Mouse (Mus musculus) ES-E14 (cell line): ENCODE results near the gene Med20. TPM values are rescaled to one million over a fixed set of nuclear protein-coding genes. Genes with fewer than 3 reads are reported as not detected.

Source experiments
- DNase-seq: peaks from one replicate; pipeline ENCODE4 v3.0.0-alpha.2; 2013; ENCODE audit warnings: low read depth, low spot score
- H3K27ac ChIP-seq: 2 replicates; pipeline ENCODE4 v1.5.1; 2012; ENCODE audit warnings: low read depth, mild to moderate bottlenecking, low read length, moderate library complexity, mixed read lengths; ENCODE audit not compliant: poor library complexity, insufficient read depth, severe bottlenecking
- H3K36me3 ChIP-seq: 2 replicates; pipeline ENCODE4 v1.6.1; 2012; ENCODE audit warnings: mild to moderate bottlenecking, low read length, moderate library complexity, mixed read lengths; ENCODE audit not compliant: control insufficient read depth, poor library complexity, insufficient read depth, severe bottlenecking
- H3K4me1 ChIP-seq, 2 experiments: fragments of 150-350 bp in 1 of 2; sonication (generic) in 1 of 2; 2 replicates each; pipeline ENCODE4 v1.6.1; 2012; ENCODE audit warnings: low read length in 2 of 2, mild to moderate bottlenecking in 1 of 2, mixed read lengths in 1 of 2; ENCODE audit not compliant: control insufficient read depth in 2 of 2, insufficient read depth in 2 of 2, poor library complexity in 1 of 2
- H3K4me3 ChIP-seq, 2 experiments: fragments of 150-350 bp in 1 of 2; sonication (generic) in 1 of 2; 2 replicates each; pipeline ENCODE4 v1.5.1; 2012; ENCODE audit warnings: low read length in 2 of 2, low read depth in 1 of 2, mild to moderate bottlenecking in 1 of 2, mixed read lengths in 1 of 2; ENCODE audit not compliant: insufficient read depth in 1 of 2, poor library complexity in 1 of 2, severe bottlenecking in 1 of 2
- H3K9ac ChIP-seq: 2 replicates; pipeline ENCODE4 v1.6.1; 2012; ENCODE audit warnings: low read depth, mild to moderate bottlenecking, low read length, mixed read lengths; ENCODE audit not compliant: poor library complexity, insufficient read depth, severe bottlenecking
- H3K9me3 ChIP-seq: fragments of 150-350 bp; sonication (generic); 2 replicates; pipeline ENCODE4 v1.6.1; 2012; ENCODE audit warnings: low read depth, mild to moderate bottlenecking, low read length; ENCODE audit not compliant: control insufficient read depth, insufficient read depth
- CHD2 ChIP-seq: IDR thresholded peaks from 2 replicates; pipeline ENCODE4 v1.6.1; 2014; ENCODE audit warnings: mild to moderate bottlenecking, low read depth, low read length, inconsistent platforms
- HCFC1 ChIP-seq: IDR thresholded peaks from 2 replicates; pipeline ENCODE4 v1.6.1; 2012; ENCODE audit warnings: low read length, inconsistent platforms, borderline replicate concordance; ENCODE audit not compliant: insufficient read depth
- MAFK ChIP-seq: IDR thresholded peaks from 2 replicates; pipeline ENCODE4 v1.6.1; 2014; ENCODE audit warnings: mild to moderate bottlenecking, low read depth, low read length, inconsistent platforms; ENCODE audit not compliant: insufficient read depth
- ZC3H11A ChIP-seq: IDR thresholded peaks from 2 replicates; pipeline ENCODE4 v1.6.1; 2012; ENCODE audit warnings: low read depth, mild to moderate bottlenecking, inconsistent platforms, low read length, borderline replicate concordance
- ZNF384 ChIP-seq: IDR thresholded peaks from 2 replicates; pipeline ENCODE4 v1.6.1; 2012; ENCODE audit warnings: low read depth, low read length, inconsistent platforms
- in situ Hi-C, 2 experiments: fragments of 600-800 bp; cut with MboI; formaldehyde crosslinking; loops; one replicate each; pipeline ENCODE4 v1.15.1; 2025; ENCODE audit warnings: low sequenced_read_pairs in 2 of 2, inconsistent platforms in 1 of 2; ENCODE audit not compliant: unreplicated experiment in 2 of 2
- total RNA-seq: library from RNA; depleted of rRNA; stranded (reverse); fragments of 300-350 nt; gene quantifications from 2 replicates; pipeline ENCODE4 v1.2.3, GENCODE M21; 2012

Med20 gene
- total RNA-seq, 1 experiment, result 43.4 TPM

DNA sequence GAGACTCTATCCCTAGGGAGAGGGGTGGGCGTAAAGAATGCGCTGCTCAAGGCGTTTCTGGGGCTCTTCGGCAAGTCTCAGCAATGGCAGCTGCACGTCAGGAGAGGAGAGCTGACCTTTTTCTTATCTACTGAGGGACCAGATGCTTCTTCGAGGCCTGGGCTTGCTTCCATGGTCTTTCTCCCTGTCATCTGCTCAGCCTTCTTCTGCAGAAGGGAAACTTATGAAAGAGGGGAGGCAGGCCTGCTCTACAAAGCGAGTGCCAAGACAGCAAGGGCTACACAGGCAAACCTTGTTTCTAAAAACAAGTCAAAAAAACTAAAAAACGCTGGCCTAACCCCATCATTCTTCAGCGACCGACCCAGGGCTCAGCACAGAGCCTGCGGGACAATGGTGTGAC lies 36.6 kb upstream of the Med20 start:
- H3K9ac ChIP-seq, result no peak overlapping the region; the same call in 1 of the 2 replicates
- no peak overlapping the region for H3K4me3 ChIP-seq
- no peaks in the 10 kb centered on the region for H3K36me3 ChIP-seq
- peaks cover 7 to 18% of the 10 kb centered on the region in 2 experiments for H3K4me1 ChIP-seq
- H3K27ac ChIP-seq, result no peak overlapping the region
- TF ChIP-seq MAFK (no peak), ZNF384 (no peak)
- no peaks in the 10 kb centered on the region for H3K9me3 ChIP-seq
- in situ Hi-C loops, result no loop called here
- DNase-seq, result no peak

GRCm38 (mm10) chr17:47578655-47579054 lies 32.7 kb upstream of the Med20 start:
- no peaks in the 10 kb centered on the region for H3K36me3 ChIP-seq
- H3K27ac ChIP-seq, result no peak overlapping the region
- H3K4me3 ChIP-seq, result no peak overlapping the region
- no peak for TF ChIP-seq ZNF384
- TF ChIP-seq CHD2, result no peak
- TF ChIP-seq ZC3H11A, result no peak
- TF ChIP-seq MAFK, result no peak
- H3K9ac ChIP-seq, result no peak overlapping the region
- peaks cover 2 to 7% of the 10 kb centered on the region in 2 experiments; a peak in 2 of 4 replicates for H3K4me1 ChIP-seq
- no peak for DNase-seq
- in situ Hi-C loops, result no loop called here
- H3K9me3 ChIP-seq, result no peaks in the 10 kb centered on the region

GRCm38 (mm10) chr17:47580962-47581361 lies 30.4 kb upstream of the Med20 start:
- no peak for DNase-seq
- Histone ChIP-seq H3K4me3 (no peak overlapping the region), H3K4me1 (no peaks in the 10 kb centered on the region), H3K9me3 (no peaks in the 10 kb centered on the region), H3K9ac (no peak overlapping the region), H3K27ac (no peak overlapping the region), H3K36me3 (no peaks in the 10 kb centered on the region)
- in situ Hi-C loops, result no loop called here
- TF ChIP-seq HCFC1 (no peak), ZC3H11A (no peak), ZNF384 (no peak), CHD2 (no peak), MAFK (no peak)

GRCm38 (mm10) chr17:47588517-47588916 lies 22.9 kb upstream of the Med20 start:
- H3K9ac ChIP-seq, result no peak overlapping the region
- H3K4me3 ChIP-seq, result no peak overlapping the region
- H3K36me3 ChIP-seq, result no peaks in the 10 kb centered on the region
- in situ Hi-C loops, result no loop called here
- H3K27ac ChIP-seq, result no peak overlapping the region
- H3K4me1 ChIP-seq, result peaks cover 5 to 12% of the 10 kb centered on the region in 2 experiments; a peak in 3 of 4 replicates
- H3K9me3 ChIP-seq, result no peaks in the 10 kb centered on the region
- no peak for DNase-seq
- TF ChIP-seq CHD2 (no peak), MAFK (no peak), ZC3H11A (no peak), HCFC1 (no peak), ZNF384 (no peak)

DNA sequence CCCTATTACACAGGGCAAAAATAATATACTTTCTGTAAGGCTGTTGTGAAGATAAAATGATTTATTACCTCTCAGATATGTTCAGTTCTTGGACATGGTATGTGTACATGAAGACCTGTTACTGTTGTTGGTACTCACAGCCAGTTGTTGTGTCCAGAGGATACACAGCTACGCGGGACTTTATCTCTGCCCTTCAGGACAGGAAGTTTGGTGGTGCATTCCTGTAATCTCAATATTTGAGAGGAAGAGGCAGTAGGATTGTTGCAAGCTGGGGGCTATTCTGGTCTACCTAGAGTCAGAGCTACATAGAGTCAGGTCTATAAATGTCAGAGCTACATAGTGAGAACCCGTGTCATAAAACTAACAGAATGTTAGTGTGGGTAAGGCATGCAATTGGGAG lies 20.3 kb upstream of the Med20 start:
- Histone ChIP-seq H3K9me3 (no peaks in the 10 kb centered on the region), H3K27ac (no peak overlapping the region), H3K4me1 (peaks cover 8 to 13% of the 10 kb centered on the region in 2 experiments), H3K4me3 (no peak overlapping the region), H3K36me3 (no peaks in the 10 kb centered on the region; the same call in 1 of the 2 replicates), H3K9ac (no peak overlapping the region)
- in situ Hi-C loops, result no loop called here
- TF ChIP-seq MAFK (no peak), ZNF384 (no peak), ZC3H11A (no peak), HCFC1 (no peak), CHD2 (no peak)
- DNase-seq, result no peak
